Mouse (Mus musculus) lung, postnatal 25 days (tissue): Measurements from ENCODE around the gene Ccdc22.

Experiments used
- DNase-seq: peaks from one replicate; pipeline ENCODE4 v3.0.0; 2022; ENCODE audit warnings: low spot score

The Ccdc22 gene

GRCm38 (mm10) chrX:7573176-7574086 is 31.9 kb downstream of the Ccdc22 start, which contains the start of gene Foxp3:
Gene Foxp3 (plus strand): TSS chrX:7573644.
- DNase-seq = no peak

- no peak for DNase-seq
Measured at GRCm38 (mm10) chrX:7572466-7572865, 32.9 kb downstream of the Ccdc22 start.

GRCm38 (mm10) chrX:7571565-7572136 is 33.7 kb downstream of the Ccdc22 start:
- DNase-seq = no peak

- DNase-seq = no peak
Measured at GRCm38 (mm10) chrX:7570481-7571175, 34.7 kb downstream of the Ccdc22 start.

- no peak for DNase-seq
Measured at GRCm38 (mm10) chrX:7567491-7567890, 37.8 kb downstream of the Ccdc22 start.

- no peak for DNase-seq
Measured at GRCm38 (mm10) chrX:7566352-7566751, 39.0 kb downstream of the Ccdc22 start.

- no peak for DNase-seq
Measured at GRCm38 (mm10) chrX:7563076-7563475, 42.2 kb downstream of the Ccdc22 start.

- no peak for DNase-seq
Measured at GRCm38 (mm10) chrX:7553474-7553873, 51.8 kb downstream of the Ccdc22 start.
